Mouse (Mus musculus): Measurements from ENCODE around the gene Arhgap35.

- TF ChIP-seq CTCF (IDR thresholded peaks at IDR 0.05; ENCODE audit: extremely low read depth, insufficient read depth, insufficient read length, insufficient replicate concordance) (no peak), POLR2A (IDR thresholded peaks at IDR 0.05; ENCODE audit: low read depth, low read length) (no peak)
Observed at GRCm38 (mm10) chr7:16475764-16476599, 138.8 kb downstream of the Arhgap35 start.
